Mouse (Mus musculus) CH12.LX (cell line): ENCODE results near the gene Ppp1r9b.

Experiments used
- BHLHE40 ChIP-seq: IDR thresholded peaks from 2 replicates; pipeline ENCODE4 v1.6.1; 2011; ENCODE audit warnings: mild to moderate bottlenecking, low read depth, low read length, improper control_type of control experiment
- CHD2 ChIP-seq: IDR thresholded peaks from 2 replicates; pipeline ENCODE4 v1.6.1; 2011; ENCODE audit warnings: low read length, improper control_type of control experiment
- CTCF ChIP-seq, 2 experiments: IDR thresholded peaks in 1 of 2; conservative IDR thresholded peaks in 1 of 2; 2 replicates each; pipeline ENCODE4 v1.5.1; 2011 to 2012; ENCODE audit warnings: low read depth in 2 of 2, low read length in 2 of 2, improper control_type of control experiment in 1 of 2, inconsistent platforms in 1 of 2, mild to moderate bottlenecking in 1 of 2, moderate library complexity in 1 of 2
- EP300 ChIP-seq: IDR thresholded peaks from 2 replicates; pipeline ENCODE4 v1.6.1; 2011; ENCODE audit warnings: low read length, improper control_type of control experiment
- GABPA ChIP-seq: IDR thresholded peaks from 2 replicates; pipeline ENCODE4 v1.6.1; 2012; ENCODE audit warnings: low read depth, low read length, improper control_type of control experiment, inconsistent platforms; ENCODE audit not compliant: insufficient replicate concordance
- HCFC1 ChIP-seq: IDR thresholded peaks from 2 replicates; pipeline ENCODE4 v1.6.1; 2012; ENCODE audit warnings: low read depth, mild to moderate bottlenecking, inconsistent platforms, low read length, improper control_type of control experiment
- MAFK ChIP-seq: IDR thresholded peaks from 2 replicates; pipeline ENCODE4 v1.6.1; 2011; ENCODE audit warnings: low read length, improper control_type of control experiment; ENCODE audit not compliant: insufficient replicate concordance
- NELFE ChIP-seq: IDR thresholded peaks from 2 replicates; pipeline ENCODE4 v1.6.1; 2011; ENCODE audit warnings: low read depth, low read length, improper control_type of control experiment
- POLR2A ChIP-seq: IDR thresholded peaks from 2 replicates; pipeline ENCODE4 v1.6.1; 2011; ENCODE audit warnings: low read depth, mild to moderate bottlenecking, improper control_type of control experiment, low read length
- RAD21 ChIP-seq: IDR thresholded peaks from 2 replicates; pipeline ENCODE4 v1.6.1; 2011; ENCODE audit warnings: low read depth, mild to moderate bottlenecking, low read length, improper control_type of control experiment, moderate library complexity
- SIN3A ChIP-seq: IDR thresholded peaks from 2 replicates; pipeline ENCODE4 v1.6.1; 2012; ENCODE audit warnings: low read length, improper control_type of control experiment, inconsistent platforms
- SMC3 ChIP-seq: IDR thresholded peaks from 2 replicates; pipeline ENCODE4 v1.6.1; 2011; ENCODE audit warnings: low read depth, low read length, improper control_type of control experiment
- USF1 ChIP-seq: IDR thresholded peaks from 2 replicates; pipeline ENCODE4 v1.6.1; 2014; ENCODE audit warnings: low read depth, mild to moderate bottlenecking, inconsistent platforms, low read length, improper control_type of control experiment

GRCm38 (mm10) chr11:95024439-95025184 lies 33.8 kb downstream of the Ppp1r9b start:
- TF ChIP-seq BHLHE40: no peak
- no peak for TF ChIP-seq CTCF (conservative IDR thresholded peaks at IDR 0.05 in 1 of 2, IDR thresholded peaks at IDR 0.05 in 1 of 2; ENCODE audit: low read depth in 2 of 2, low read length in 2 of 2)
- no peak for TF ChIP-seq MAFK
- TF ChIP-seq POLR2A: no peak
- TF ChIP-seq CHD2: no peak
- no peak for TF ChIP-seq NELFE
- TF ChIP-seq EP300: no peak
- no peak for TF ChIP-seq USF1
- no peak for TF ChIP-seq GABPA
- no peak for TF ChIP-seq HCFC1
- no peak for TF ChIP-seq SIN3A
- no peak for TF ChIP-seq SMC3
- no peak for TF ChIP-seq RAD21
